Mouse (Mus musculus) kidney, embryonic 15.5 days (tissue): ENCODE data around the gene Gjd3. TPM values are rescaled to one million over a fixed set of nuclear protein-coding genes. Genes with fewer than 3 reads are reported as not detected.

Source experiments
- ATAC-seq: fragments of 200-750 bp; cut with Nextera tagmentation; replicated peaks from 2 replicates; pipeline ENCODE4 v1.8.0; 2017; ENCODE audit warnings: moderate TSS enrichment; ENCODE audit not compliant: low FRiP score
- H3K27ac ChIP-seq: fragments of 300-500 bp; sonication (generic); 2 replicates; pipeline ENCODE4 v1.5.1; 2015; ENCODE audit warnings: mild to moderate bottlenecking, inconsistent platforms
- H3K27me3 ChIP-seq: fragments of 300-500 bp; sonication (generic); 2 replicates; pipeline ENCODE4 v1.6.1; 2015; ENCODE audit warnings: inconsistent platforms
- H3K36me3 ChIP-seq: fragments of 300-500 bp; sonication (generic); 2 replicates; pipeline ENCODE4 v1.6.1; 2015; ENCODE audit warnings: inconsistent platforms
- H3K4me1 ChIP-seq: fragments of 300-500 bp; sonication (generic); 2 replicates; pipeline ENCODE4 v1.6.1; 2015; ENCODE audit warnings: inconsistent platforms
- H3K4me2 ChIP-seq: fragments of 300-500 bp; sonication (generic); 2 replicates; pipeline ENCODE4 v1.6.1; 2015; ENCODE audit warnings: moderate library complexity, mild to moderate bottlenecking, inconsistent platforms
- H3K4me3 ChIP-seq: fragments of 300-500 bp; sonication (generic); replicated peaks from 2 replicates; pipeline ENCODE4 v1.5.1; 2015; ENCODE audit warnings: mild to moderate bottlenecking, inconsistent platforms
- H3K9ac ChIP-seq: fragments of 300-500 bp; sonication (generic); 2 replicates; pipeline ENCODE4 v1.6.1; 2015; ENCODE audit warnings: mild to moderate bottlenecking, inconsistent platforms
- H3K9me3 ChIP-seq: fragments of 300-500 bp; sonication (generic); replicated peaks from 2 replicates; pipeline ENCODE4 v1.6.1; 2016; ENCODE audit warnings: inconsistent platforms
- WGBS: fragments of 180-500 bp; shearing (Covaris S2); methylation state at CpG from one replicate; pipeline ENCODE4 v1.1.7; 2015; ENCODE audit warnings: mixed read lengths; 5-methylcytosine and 5-hydroxymethylcytosine counted together
- polyA plus RNA-seq: library from polyadenylated mRNA; unstranded; fragments of >200 nt; fragmentation: Nextera tagmentation; extraction: Ambion mirVana; gene quantifications from 2 replicates; pipeline ENCODE4 v1.2.1, GENCODE M21; 2015

Gjd3 gene
- polyA plus RNA-seq = 0.48 and 0.51 TPM in 2 replicates

GRCm38 (mm10) chr11:98982773-98983133 lies at the start of gene Gjd3:
Gene Gjd3, minus strand, starts transcription at chr11:98983016.
- no peaks in the 10 kb centered on the region for H3K9me3 ChIP-seq
- H3K4me2 ChIP-seq = peak within 1 kb of the TSS; percentile 97
- ATAC-seq = peak; percentile 35; the same call in 1 of the 2 replicates
- peaks cover 33% of the 10 kb centered on the region for H3K27me3 ChIP-seq
- peaks cover 37% of the 10 kb centered on the region for H3K4me1 ChIP-seq
- no peak within 1 kb of the TSS for H3K27ac ChIP-seq
- 0 out of 2 replicates have a peak, but pooled peaks cover 2% of the 10 kb centered on the region for H3K36me3 ChIP-seq
- peak within 1 kb of the TSS; percentile 58 for H3K4me3 ChIP-seq
- WGBS = 0% methylated on average over 25 of the region's 28 CpGs
- H3K9ac ChIP-seq = peak within 1 kb of the TSS; percentile 50

- Histone ChIP-seq H3K27me3 (no peaks in the 10 kb centered on the region), H3K9me3 (no peaks in the 10 kb centered on the region), H3K27ac (no peak overlapping the region), H3K36me3 (peaks cover 2% of the 10 kb centered on the region), H3K4me2 (no peak overlapping the region), H3K9ac (no peak overlapping the region), H3K4me1 (peaks cover 24% of the 10 kb centered on the region), H3K4me3 (no peak overlapping the region)
- WGBS = 79% methylated on average over 12 of the region's 12 CpGs
- no peak for ATAC-seq
Observed at GRCm38 (mm10) chr11:99026899-99027440, 44.2 kb upstream of the Gjd3 start.

- Histone ChIP-seq H3K4me2 (no peak overlapping the region), H3K9ac (no peak overlapping the region), H3K9me3 (no peaks in the 10 kb centered on the region), H3K27ac (no peak overlapping the region), H3K4me3 (no peak overlapping the region), H3K4me1 (peaks cover 27% of the 10 kb centered on the region), H3K36me3 (peaks cover 13% of the 10 kb centered on the region), H3K27me3 (no peaks in the 10 kb centered on the region)
- WGBS = 86% methylated on average over 6 of the region's 6 CpGs
- no peak for ATAC-seq
Observed at GRCm38 (mm10) chr11:99025878-99026277, 43.1 kb upstream of the Gjd3 start.

- no peaks in the 10 kb centered on the region for H3K27me3 ChIP-seq
- WGBS = 48% methylated on average over 18 of the region's 18 CpGs
- H3K4me2 ChIP-seq = peak overlapping the region; percentile 59
- peaks cover 26% of the 10 kb centered on the region for H3K36me3 ChIP-seq
- H3K4me1 ChIP-seq = peaks cover 29% of the 10 kb centered on the region
- H3K9me3 ChIP-seq = no peaks in the 10 kb centered on the region
- peak overlapping the region; percentile 77 for H3K27ac ChIP-seq
- H3K9ac ChIP-seq = peak overlapping the region; percentile 33; the same call in 1 of the 2 replicates
- H3K4me3 ChIP-seq = peak overlapping the region; percentile 91
- no peak for ATAC-seq
Observed at GRCm38 (mm10) chr11:99024468-99025134, 41.8 kb upstream of the Gjd3 start.

- Histone ChIP-seq H3K4me3 (peak within 1 kb of the TSS; percentile 91), H3K9ac (peak within 1 kb of the TSS; percentile 83), H3K27ac (peak within 1 kb of the TSS; percentile 77), H3K4me2 (peak within 1 kb of the TSS; percentile 65), H3K9me3 (no peaks in the 10 kb centered on the region), H3K36me3 (peaks cover 34% of the 10 kb centered on the region), H3K4me1 (peaks cover 29% of the 10 kb centered on the region), H3K27me3 (no peaks in the 10 kb centered on the region)
- under 1% methylated on average over 54 of the region's 54 CpGs for WGBS
- ATAC-seq = peak; percentile 95
Observed at GRCm38 (mm10) chr11:99023500-99024467, 41.0 kb upstream of the Gjd3 start, which contains the start of gene Top2a. Gene Top2a, minus strand, starts transcription at chr11:99024189.

- no peaks in the 10 kb centered on the region for H3K27me3 ChIP-seq
- no peaks in the 10 kb centered on the region for H3K9me3 ChIP-seq
- peak overlapping the region; percentile 76; the same call in 1 of the 2 replicates for H3K27ac ChIP-seq
- peak overlapping the region; percentile 83 for H3K9ac ChIP-seq
- peaks cover 29% of the 10 kb centered on the region for H3K4me1 ChIP-seq
- no peak for ATAC-seq
- peaks cover 41% of the 10 kb centered on the region for H3K36me3 ChIP-seq
- peak overlapping the region; percentile 91 for H3K4me3 ChIP-seq
- 6% methylated on average over 4 of the region's 4 CpGs for WGBS
- H3K4me2 ChIP-seq = peak overlapping the region; percentile 65
Observed at GRCm38 (mm10) chr11:99023094-99023493, 40.3 kb upstream of the Gjd3 start.

- H3K4me3 ChIP-seq = peak overlapping the region; percentile 91
- peaks cover 29% of the 10 kb centered on the region for H3K4me1 ChIP-seq
- peaks cover 47% of the 10 kb centered on the region for H3K36me3 ChIP-seq
- no peak overlapping the region for H3K27ac ChIP-seq
- H3K27me3 ChIP-seq = no peaks in the 10 kb centered on the region
- peak overlapping the region; percentile 83; the same call in 1 of the 2 replicates for H3K9ac ChIP-seq
- H3K4me2 ChIP-seq = peak overlapping the region; percentile 65
- whole genome bisulfite sequencing = 74% methylated on average over 5 of the region's 5 CpGs
- H3K9me3 ChIP-seq = no peaks in the 10 kb centered on the region
- no peak for ATAC-seq
Observed at GRCm38 (mm10) chr11:99022384-99022933, 39.6 kb upstream of the Gjd3 start.

GRCm38 (mm10) chr11:99019844-99020243 lies 37.0 kb upstream of the Gjd3 start:
- Histone ChIP-seq H3K9ac (no peak overlapping the region), H3K36me3 (peaks cover 74% of the 10 kb centered on the region), H3K4me3 (no peak overlapping the region), H3K4me1 (peaks cover 24% of the 10 kb centered on the region), H3K27ac (no peak overlapping the region), H3K9me3 (no peaks in the 10 kb centered on the region), H3K27me3 (no peaks in the 10 kb centered on the region), H3K4me2 (no peak overlapping the region)
- WGBS = 89% methylated on average over 6 of the region's 6 CpGs
- no peak for ATAC-seq

GRCm38 (mm10) chr11:99013856-99014255 lies 31.0 kb upstream of the Gjd3 start:
- ATAC-seq = no peak

GRCm38 (mm10) chr11:99010706-99011105 lies 27.9 kb upstream of the Gjd3 start:
- Histone ChIP-seq H3K27me3 (no peaks in the 10 kb centered on the region), H3K27ac (no peak overlapping the region), H3K9me3 (no peaks in the 10 kb centered on the region), H3K4me3 (no peak overlapping the region), H3K36me3 (peaks cover 99% of the 10 kb centered on the region), H3K4me1 (no peaks in the 10 kb centered on the region), H3K4me2 (no peak overlapping the region), H3K9ac (no peak overlapping the region)
- ATAC-seq = no peak
- WGBS = 95% methylated on average over 5 of the region's 5 CpGs

More at GRCm38 (mm10) chr11:99013856-99014255, 31.0 kb upstream of the Gjd3 start:
- Histone ChIP-seq H3K9me3 (no peaks in the 10 kb centered on the region), H3K4me2 (no peak overlapping the region), H3K9ac (no peak overlapping the region), H3K4me1 (no peaks in the 10 kb centered on the region), H3K4me3 (no peak overlapping the region), H3K27me3 (no peaks in the 10 kb centered on the region), H3K27ac (no peak overlapping the region), H3K36me3 (peaks cover 100% of the 10 kb centered on the region)
- WGBS = 88% methylated on average over 1 of the region's 1 CpGs

- Histone ChIP-seq H3K9me3 (no peaks in the 10 kb centered on the region), H3K27ac (no peak overlapping the region), H3K36me3 (peaks cover 99% of the 10 kb centered on the region), H3K27me3 (no peaks in the 10 kb centered on the region), H3K4me1 (no peaks in the 10 kb centered on the region), H3K9ac (no peak overlapping the region), H3K4me3 (no peak overlapping the region), H3K4me2 (no peak overlapping the region)
- WGBS = 86% methylated on average over 4 of the region's 4 CpGs
- ATAC-seq = no peak
Observed at GRCm38 (mm10) chr11:99010124-99010523, 27.3 kb upstream of the Gjd3 start.
